Mouse (Mus musculus) limb, embryonic 11.5 days (tissue): ENCODE results near the gene Adora2b. TPM values are rescaled to one million over a fixed set of nuclear protein-coding genes. Genes with fewer than 3 reads are reported as not detected.

Source experiments
- ATAC-seq: fragments of 200-750 bp; cut with Nextera tagmentation; 2 replicates; pipeline ENCODE4 v1.8.0; 2017; ENCODE audit warnings: low read depth; ENCODE audit not compliant: insufficient number of reproducible peaks, low FRiP score, low TSS enrichment
- DNase-seq: peaks from one replicate; pipeline ENCODE4 v3.0.0-alpha.2; 2015; ENCODE audit warnings: low spot score
- H3K27ac ChIP-seq: fragments of 300-500 bp; sonication (generic); replicated peaks from 2 replicates; pipeline ENCODE4 v1.5.1; 2014; ENCODE audit warnings: low read depth, mild to moderate bottlenecking, low read length
- H3K27me3 ChIP-seq: fragments of 300-500 bp; sonication (generic); 2 replicates; pipeline ENCODE4 v1.6.1; 2014; ENCODE audit warnings: mild to moderate bottlenecking, low read length, mixed read lengths; ENCODE audit not compliant: control insufficient read depth, insufficient read depth
- H3K36me3 ChIP-seq: fragments of 300-500 bp; sonication (generic); 2 replicates; pipeline ENCODE4 v1.6.1; 2014; ENCODE audit warnings: mild to moderate bottlenecking, low read length, moderate library complexity, mixed read lengths; ENCODE audit not compliant: control insufficient read depth, insufficient read depth
- H3K4me1 ChIP-seq: fragments of 300-500 bp; sonication (generic); 2 replicates; pipeline ENCODE4 v1.6.1; 2014; ENCODE audit warnings: low read length, mixed read lengths; ENCODE audit not compliant: control insufficient read depth, insufficient read depth
- H3K4me2 ChIP-seq: fragments of 300-500 bp; sonication (generic); 2 replicates; pipeline ENCODE4 v1.6.1; 2014; ENCODE audit warnings: low read depth, mild to moderate bottlenecking, moderate library complexity; ENCODE audit not compliant: severe bottlenecking
- H3K4me3 ChIP-seq: fragments of 300-500 bp; sonication (generic); 2 replicates; pipeline ENCODE4 v1.5.1; 2014; ENCODE audit warnings: low read depth, low read length
- H3K9ac ChIP-seq: fragments of 300-500 bp; sonication (generic); 2 replicates; pipeline ENCODE4 v1.6.1; 2014; ENCODE audit warnings: mild to moderate bottlenecking, low read length
- H3K9me3 ChIP-seq: fragments of 300-500 bp; sonication (generic); 2 replicates; pipeline ENCODE4 v1.6.1; 2016; ENCODE audit warnings: low read length; ENCODE audit not compliant: control insufficient read depth
- WGBS: fragments of 180-500 bp; shearing (Covaris S2); extraction: QIAGEN DNeasy Blood & Tissue Kit; methylation state at CpG from one replicate; pipeline ENCODE4 v1.1.7; 2014; 5-methylcytosine and 5-hydroxymethylcytosine counted together
- polyA plus RNA-seq: library from polyadenylated mRNA; unstranded; fragments of >200 nt; fragmentation: Nextera tagmentation; extraction: Ambion mirVana; gene quantifications from 2 replicates; pipeline ENCODE4 v1.2.1, GENCODE M21; 2014

The Adora2b gene
- 7.6 and 7.9 TPM in 2 replicates for polyA plus RNA-seq

DNA sequence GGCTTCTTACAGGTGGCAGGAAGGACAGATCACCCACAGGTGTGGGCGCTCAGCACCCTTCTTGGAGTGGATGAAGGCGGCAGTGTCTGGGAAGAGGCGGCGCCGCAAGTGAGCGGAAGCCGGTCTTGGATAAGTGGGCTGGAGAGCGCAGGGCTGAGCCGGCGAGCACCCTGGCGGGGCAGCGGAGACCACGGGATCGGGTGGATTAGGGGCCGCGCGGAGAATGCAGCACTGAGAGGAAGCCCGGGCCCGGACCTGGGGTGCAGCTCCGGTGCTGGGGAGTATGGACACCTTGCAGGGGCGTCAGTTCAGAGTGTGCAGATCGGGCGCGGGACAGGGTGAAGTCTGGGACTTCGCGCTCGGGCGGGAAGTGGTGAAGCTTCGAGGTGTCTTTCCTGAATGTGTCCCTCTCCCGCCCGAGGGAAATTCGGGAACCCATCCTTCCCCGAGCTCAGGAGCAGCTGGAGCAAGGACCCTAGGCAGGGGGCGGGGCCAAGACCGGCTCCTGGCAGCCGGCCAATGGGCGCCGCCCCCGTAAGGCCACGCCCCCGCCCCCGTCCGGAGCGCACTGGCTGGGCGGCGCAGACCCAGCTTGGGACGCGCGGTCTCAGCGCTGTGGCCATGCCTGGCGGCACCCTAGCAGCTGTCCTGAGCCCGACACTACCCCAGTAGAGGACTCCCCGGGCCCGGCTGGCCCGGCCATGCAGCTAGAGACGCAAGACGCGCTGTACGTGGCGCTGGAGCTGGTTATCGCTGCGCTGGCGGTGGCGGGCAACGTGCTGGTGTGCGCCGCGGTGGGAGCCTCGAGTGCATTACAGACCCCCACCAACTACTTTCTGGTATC, at the start of gene Adora2b:
Adora2b (plus strand) TSS at position 584 of the 844 bp plus-strand sequence.
- ATAC-seq: peak; percentile 85
- Histone ChIP-seq H3K36me3 (no peaks in the 10 kb centered on the region), H3K9ac (peak within 1 kb of the TSS; percentile 46), H3K4me2 (peak within 1 kb of the TSS; percentile 99), H3K4me3 (peak within 1 kb of the TSS; percentile 47), H3K27ac (no peak within 1 kb of the TSS), H3K9me3 (no peaks in the 10 kb centered on the region), H3K27me3 (peaks cover 5% of the 10 kb centered on the region; the same call in 1 of the 2 replicates), H3K4me1 (peaks cover 21% of the 10 kb centered on the region)
- peak; percentile 91 for DNase-seq
- under 1% methylated on average over 65 of the region's 69 CpGs for WGBS

DNA sequence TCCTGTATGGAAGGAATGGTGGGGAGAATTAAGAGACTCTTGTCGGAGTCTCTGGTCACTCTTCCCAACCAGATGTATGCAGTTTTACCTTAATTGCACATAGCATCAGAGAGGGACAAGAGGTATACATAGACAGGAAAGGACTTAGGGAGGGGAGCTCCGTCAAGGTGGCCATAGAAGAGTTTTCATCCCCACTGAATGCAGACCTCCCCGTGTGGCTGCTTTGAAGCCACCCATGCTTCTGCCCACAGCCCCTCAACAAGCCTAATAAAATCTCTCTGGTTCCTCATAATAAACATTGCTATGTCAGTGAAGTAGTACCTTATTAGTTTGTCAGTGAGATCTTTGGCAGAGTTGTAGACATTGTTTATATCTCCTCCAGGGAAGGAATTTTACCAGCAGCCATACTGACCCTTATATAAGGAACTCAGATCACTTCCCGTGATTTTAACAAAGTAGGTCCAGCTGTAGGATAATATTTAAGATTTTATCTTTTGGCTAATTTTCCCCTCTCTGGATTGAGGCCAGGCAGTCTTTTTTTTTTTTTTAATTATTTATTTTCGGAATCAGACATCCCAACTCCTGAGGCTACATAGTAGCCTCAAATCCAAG, 47.8 kb upstream of the Adora2b start:
- H3K4me3 ChIP-seq: no peak overlapping the region
- H3K36me3 ChIP-seq: no peaks in the 10 kb centered on the region
- no peak overlapping the region for H3K27ac ChIP-seq
- H3K4me2 ChIP-seq: no peak overlapping the region
- H3K27me3 ChIP-seq: no peaks in the 10 kb centered on the region
- 58% methylated on average over 5 of the region's 5 CpGs for WGBS
- DNase-seq (no peak), ATAC-seq (no peak)
- no peaks in the 10 kb centered on the region for H3K4me1 ChIP-seq
- no peak overlapping the region for H3K9ac ChIP-seq
- no peaks in the 10 kb centered on the region for H3K9me3 ChIP-seq

DNA sequence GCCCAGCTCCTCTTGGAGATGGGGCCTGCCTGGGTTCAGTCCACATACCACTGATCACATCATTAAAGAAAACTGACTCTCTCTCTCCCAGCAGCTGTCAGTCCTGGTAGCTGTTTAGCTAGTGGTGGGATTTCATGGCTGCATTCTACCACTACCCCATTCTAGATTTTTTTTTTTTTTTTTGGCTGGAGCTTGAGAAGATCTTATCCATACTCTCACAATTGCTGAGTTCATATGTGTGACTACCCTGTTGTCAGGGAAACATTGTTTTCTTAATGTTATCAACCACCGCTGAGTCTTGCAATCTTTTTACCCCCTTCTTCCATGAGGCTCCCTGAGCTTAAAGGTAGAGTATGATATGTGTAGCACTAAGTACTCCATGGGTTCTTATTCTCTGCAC, 46.1 kb upstream of the Adora2b start:
- ATAC-seq (no peak), DNase-seq (no peak)
- H3K4me3 ChIP-seq: no peak overlapping the region
- H3K4me1 ChIP-seq: no peaks in the 10 kb centered on the region
- no peaks in the 10 kb centered on the region for H3K9me3 ChIP-seq
- no peak overlapping the region for H3K27ac ChIP-seq
- H3K36me3 ChIP-seq: no peaks in the 10 kb centered on the region
- H3K9ac ChIP-seq: no peak overlapping the region
- 91% methylated on average over 1 of the region's 1 CpGs for WGBS
- H3K4me2 ChIP-seq: no peak overlapping the region
- no peaks in the 10 kb centered on the region for H3K27me3 ChIP-seq

DNA sequence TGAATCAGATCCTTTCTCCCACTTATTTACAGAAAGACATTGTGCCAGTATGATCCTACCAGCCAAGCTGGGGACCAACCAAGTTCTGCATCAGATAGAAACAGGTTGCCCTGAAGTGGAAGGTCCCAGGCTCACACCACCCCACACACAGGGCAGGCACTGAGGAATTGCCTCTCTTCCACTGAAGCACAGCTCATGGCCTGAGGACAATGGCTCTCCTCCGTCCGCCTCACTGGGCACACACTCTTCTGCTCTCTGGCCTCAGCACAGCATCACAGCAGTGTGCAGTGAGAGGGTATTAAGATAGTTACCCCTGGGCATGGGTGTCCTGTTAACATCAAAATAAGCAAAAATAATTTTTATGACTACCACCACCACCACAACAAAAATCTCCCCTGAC, 39.7 kb upstream of the Adora2b start:
- 90% methylated on average over 2 of the region's 2 CpGs for WGBS
- Histone ChIP-seq H3K9ac (no peak overlapping the region), H3K4me1 (no peaks in the 10 kb centered on the region), H3K27me3 (no peaks in the 10 kb centered on the region), H3K4me3 (no peak overlapping the region), H3K4me2 (no peak overlapping the region), H3K9me3 (no peaks in the 10 kb centered on the region), H3K27ac (no peak overlapping the region), H3K36me3 (no peaks in the 10 kb centered on the region)
- DNase-seq: no peak
- ATAC-seq: no peak

DNA sequence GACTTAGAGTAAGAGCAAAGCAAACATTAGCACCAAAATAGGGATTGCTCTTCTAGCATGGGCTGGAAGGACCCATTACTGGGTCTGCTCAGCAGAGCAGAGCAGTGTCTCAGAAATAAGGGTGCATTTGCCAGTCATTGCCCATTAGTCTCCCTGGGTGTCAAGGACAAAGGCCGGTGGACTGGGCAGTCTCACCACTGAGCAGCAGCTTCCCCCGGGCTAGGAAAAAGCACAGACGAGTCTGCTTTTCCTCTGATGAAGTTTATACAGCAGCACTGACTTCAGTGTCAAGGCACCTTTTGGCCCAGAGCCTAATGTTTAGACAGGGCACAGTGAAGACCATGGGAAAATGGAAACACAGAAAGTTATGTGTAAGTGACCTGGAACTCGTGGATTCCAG, 38.9 kb upstream of the Adora2b start:
- Histone ChIP-seq H3K36me3 (no peaks in the 10 kb centered on the region), H3K9ac (no peak overlapping the region), H3K27me3 (no peaks in the 10 kb centered on the region), H3K9me3 (no peaks in the 10 kb centered on the region), H3K4me3 (no peak overlapping the region), H3K4me2 (no peak overlapping the region), H3K4me1 (no peaks in the 10 kb centered on the region), H3K27ac (no peak overlapping the region)
- ATAC-seq (no peak), DNase-seq (no peak)
- WGBS: 71% methylated on average over 4 of the region's 4 CpGs

DNA sequence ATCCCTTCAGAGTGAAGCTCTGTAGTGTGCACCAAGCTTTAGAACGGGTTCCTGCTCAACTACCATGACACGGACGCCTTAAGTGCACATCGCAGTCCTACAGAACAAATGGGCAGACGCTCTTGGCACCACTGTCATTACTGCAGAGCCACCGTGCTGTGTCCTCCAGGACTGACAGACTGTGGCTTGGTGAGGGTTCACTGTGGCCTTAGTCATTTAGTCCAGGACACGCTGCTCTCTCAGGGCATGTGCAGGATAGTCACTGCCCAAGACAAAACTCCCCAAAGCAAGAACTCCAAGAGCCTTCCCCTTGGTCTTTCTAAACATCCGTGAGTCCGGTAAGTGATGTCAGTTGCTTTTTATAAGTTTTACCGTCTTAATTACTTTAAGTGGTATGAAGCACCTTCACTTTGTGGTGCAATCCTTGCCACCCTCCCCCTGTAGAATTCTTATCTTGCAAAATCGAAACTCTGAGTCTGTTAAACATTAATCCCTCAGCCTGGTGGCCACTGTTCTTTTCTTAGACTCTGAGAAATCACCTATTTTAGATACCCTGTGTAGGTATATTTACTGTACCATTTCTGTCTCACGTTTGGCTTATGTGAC, 35.3 kb upstream of the Adora2b start:
- 90% methylated on average over 12 of the region's 12 CpGs for WGBS
- H3K4me3 ChIP-seq: no peak overlapping the region
- H3K4me2 ChIP-seq: no peak overlapping the region
- H3K36me3 ChIP-seq: no peaks in the 10 kb centered on the region
- ATAC-seq: no peak
- no peak for DNase-seq
- H3K4me1 ChIP-seq: no peaks in the 10 kb centered on the region
- H3K9me3 ChIP-seq: no peaks in the 10 kb centered on the region
- H3K27ac ChIP-seq: no peak overlapping the region
- no peaks in the 10 kb centered on the region for H3K27me3 ChIP-seq
- no peak overlapping the region for H3K9ac ChIP-seq

DNA sequence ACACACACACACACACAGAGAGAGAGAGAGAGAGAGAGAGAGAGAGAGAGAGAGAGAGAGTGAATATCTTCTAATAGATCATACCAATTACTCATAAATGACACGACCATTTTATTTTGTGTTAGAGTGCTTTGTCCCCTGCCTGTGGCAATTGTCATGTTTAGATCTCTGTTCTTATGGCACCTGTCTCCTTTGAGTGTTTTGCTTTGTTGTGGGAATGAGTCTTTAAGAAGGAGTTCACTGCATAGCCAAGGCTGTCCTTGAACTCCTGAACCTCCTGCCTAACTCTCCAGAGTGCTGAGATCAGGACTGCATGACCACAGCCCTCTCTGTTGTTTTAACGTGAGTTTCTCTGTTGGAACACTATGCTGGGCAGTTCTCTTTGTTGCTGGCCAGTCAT, 33.7 kb upstream of the Adora2b start:
- WGBS: 75% methylated on average over 2 of the region's 2 CpGs
- Histone ChIP-seq H3K9ac (no peak overlapping the region), H3K4me2 (no peak overlapping the region), H3K9me3 (no peaks in the 10 kb centered on the region), H3K36me3 (no peaks in the 10 kb centered on the region), H3K27ac (no peak overlapping the region), H3K4me1 (no peaks in the 10 kb centered on the region), H3K27me3 (no peaks in the 10 kb centered on the region), H3K4me3 (no peak overlapping the region)
- ATAC-seq (no peak), DNase-seq (no peak)

DNA sequence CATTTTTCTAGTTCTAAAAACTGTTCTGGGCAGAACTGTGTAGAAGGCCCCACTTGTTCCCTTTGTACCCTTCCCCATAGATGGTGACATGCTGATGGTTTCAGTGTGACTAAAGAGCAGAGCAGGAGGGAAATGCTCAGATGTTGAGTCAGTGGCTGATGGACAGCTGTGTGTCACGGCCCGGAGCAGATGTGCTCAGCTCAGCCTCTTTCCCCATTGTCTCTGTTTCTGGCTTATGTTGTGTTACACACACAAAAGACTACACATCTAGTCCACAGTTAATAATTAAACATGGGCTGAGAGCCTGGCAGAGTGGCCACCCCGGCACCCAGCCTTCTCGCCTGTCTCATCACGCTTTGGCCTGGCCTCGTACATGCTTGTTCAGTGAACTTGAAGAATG, 31.0 kb upstream of the Adora2b start:
- H3K27me3 ChIP-seq: no peaks in the 10 kb centered on the region
- H3K27ac ChIP-seq: no peak overlapping the region
- no peak overlapping the region for H3K9ac ChIP-seq
- ATAC-seq: no peak
- no peaks in the 10 kb centered on the region for H3K36me3 ChIP-seq
- no peak overlapping the region for H3K4me2 ChIP-seq
- no peaks in the 10 kb centered on the region for H3K4me1 ChIP-seq
- no peak overlapping the region for H3K4me3 ChIP-seq
- WGBS: 90% methylated on average over 6 of the region's 6 CpGs
- no peaks in the 10 kb centered on the region for H3K9me3 ChIP-seq
- DNase-seq: no peak
